ENCODE assay signal across 21 mouse cellular contexts in the genomic region with DNA sequence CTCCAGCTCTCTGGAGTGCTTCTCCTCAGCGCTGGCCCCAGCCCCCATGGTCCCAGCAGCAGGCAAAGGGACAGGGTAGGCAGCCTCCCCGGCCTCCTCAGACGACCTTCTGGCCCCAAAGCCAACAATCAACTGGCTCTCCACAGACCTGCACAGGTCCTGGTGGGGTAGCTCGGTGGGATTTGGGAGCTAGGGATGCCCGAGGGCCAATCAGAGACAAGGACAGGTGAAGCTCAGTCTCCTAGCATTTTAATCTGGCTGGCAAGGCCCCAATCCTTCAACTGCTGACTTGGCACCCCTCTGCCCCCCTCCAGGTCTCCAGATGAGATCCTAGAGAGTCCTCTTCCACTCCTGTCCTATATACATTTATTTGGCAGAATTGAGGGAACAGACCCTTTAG. TPM values are rescaled to one million over a fixed set of nuclear protein-coding genes. Genes with fewer than 3 reads are reported as not detected.
DNase-seq lines count a peak whose midpoint lies in the region; ATAC-seq lines count a peak whose summit lies in the region.
"Had no signal": no experiment of that assay in that cellular context is flagged by ENCODE, and none has a peak within 500 bp of the region (broad histone marks: within the 10 kb centered on the region; RNA-seq: fewer than 3 reads in every experiment).

A gene (minus strand): TSS at position 212 of the 400 bp plus-strand sequence.

- peaks cover 34% of the 10 kb centered on the region for H3K27me3 ChIP-seq in embryonic facial prominence, embryonic 13.5 days
- H3K27me3 ChIP-seq in embryonic facial prominence, embryonic 10.5 days (replicated peaks; ENCODE audit: low read depth, poor library complexity, severe bottlenecking), result peaks cover 50% of the 10 kb centered on the region
- H3K27me3 ChIP-seq in hindbrain, embryonic 13.5 days, result peaks cover 41% of the 10 kb centered on the region
- peaks cover 36% of the 10 kb centered on the region for H3K27me3 ChIP-seq in hindbrain, embryonic 12.5 days
- H3K27me3 ChIP-seq in midbrain, embryonic 10.5 days (ENCODE audit: low read depth, poor library complexity, severe bottlenecking), result peaks cover 40% of the 10 kb centered on the region
- peaks cover 30% of the 10 kb centered on the region for H3K27me3 ChIP-seq in midbrain, embryonic 11.5 days (ENCODE audit: control insufficient read depth, insufficient read depth, low read length)
- H3K27me3 ChIP-seq in limb, embryonic 10.5 days (ENCODE audit: low read depth, poor library complexity, severe bottlenecking), result peaks cover 34% of the 10 kb centered on the region
- H3K27me3 ChIP-seq in heart, embryonic 10.5 days (ENCODE audit: insufficient read depth, poor library complexity, severe bottlenecking), result peaks cover 62% of the 10 kb centered on the region

- no peak for ATAC-seq in embryonic facial prominence, embryonic 13.5 days (ENCODE audit: insufficient number of reproducible peaks, insufficient read depth, low FRiP score, low TSS enrichment, low read depth)
- ATAC-seq in hindbrain, embryonic 13.5 days (ENCODE audit: low FRiP score), result no peak
- ATAC-seq in hindbrain, embryonic 12.5 days (ENCODE audit: low FRiP score), result no peak
- ATAC-seq in midbrain, embryonic 11.5 days (ENCODE audit: low FRiP score), result no peak
- ATAC-seq: CD4-positive, CD25-positive, alpha-beta regulatory T cell, adult 4 months; forebrain, embryonic 14.5 days had no signal

- no peak for DNase-seq in embryonic facial prominence, embryonic 10.5 days (ENCODE audit: low spot score)
- DNase-seq in midbrain, embryonic 10.5 days (ENCODE audit: low spot score), result no peak
- no peak for DNase-seq in midbrain, embryonic 11.5 days (ENCODE audit: low spot score, missing footprints)
- DNase-seq in limb, embryonic 10.5 days (ENCODE audit: low spot score), result no peak
- no peak for DNase-seq in heart, embryonic 10.5 days (ENCODE audit: low spot score)
- DNase-seq: adrenal gland, adult 8-10 months; adrenal gland, postnatal 36 days; B cell, adult 2 months; cerebellum, adult 2 months; cerebellum, postnatal 10 days; gastrocnemius, postnatal 36 days; heart, adult 11 months; heart, postnatal 10 days; heart, postnatal 4 days had no signal

- H3K9me3 ChIP-seq in embryonic facial prominence, embryonic 13.5 days, result no peaks in the 10 kb centered on the region
- no peaks in the 10 kb centered on the region for H3K9me3 ChIP-seq in embryonic facial prominence, embryonic 10.5 days
- no peaks in the 10 kb centered on the region for H3K9me3 ChIP-seq in hindbrain, embryonic 13.5 days
- H3K9me3 ChIP-seq in hindbrain, embryonic 12.5 days (replicated peaks), result no peaks in the 10 kb centered on the region
- H3K9me3 ChIP-seq in midbrain, embryonic 10.5 days (replicated peaks), result no peaks in the 10 kb centered on the region
- H3K9me3 ChIP-seq in midbrain, embryonic 11.5 days (ENCODE audit: control insufficient read depth, low read length), result no peaks in the 10 kb centered on the region
- H3K9me3 ChIP-seq in limb, embryonic 10.5 days (replicated peaks), result no peaks in the 10 kb centered on the region
- H3K9me3 ChIP-seq in heart, embryonic 10.5 days, result no peaks in the 10 kb centered on the region
- H3K9me3 ChIP-seq: G1E had no signal

- H3K4me3 ChIP-seq in embryonic facial prominence, embryonic 13.5 days, result no peak within 1 kb of the TSS
- no peak within 1 kb of the TSS for H3K4me3 ChIP-seq in embryonic facial prominence, embryonic 10.5 days
- no peak within 1 kb of the TSS for H3K4me3 ChIP-seq in hindbrain, embryonic 13.5 days
- no peak within 1 kb of the TSS for H3K4me3 ChIP-seq in hindbrain, embryonic 12.5 days
- no peak within 1 kb of the TSS for H3K4me3 ChIP-seq in midbrain, embryonic 10.5 days
- no peak within 1 kb of the TSS for H3K4me3 ChIP-seq in midbrain, embryonic 11.5 days (ENCODE audit: low read depth, low read length)
- no peak within 1 kb of the TSS for H3K4me3 ChIP-seq in limb, embryonic 10.5 days
- no peak within 1 kb of the TSS for H3K4me3 ChIP-seq in heart, embryonic 10.5 days

- H3K36me3 ChIP-seq in embryonic facial prominence, embryonic 13.5 days, result peaks cover 32% of the 10 kb centered on the region
- H3K36me3 ChIP-seq in embryonic facial prominence, embryonic 10.5 days (replicated peaks), result peaks cover 33% of the 10 kb centered on the region
- H3K36me3 ChIP-seq in hindbrain, embryonic 13.5 days, result peaks cover 28% of the 10 kb centered on the region
- H3K36me3 ChIP-seq in hindbrain, embryonic 12.5 days, result peaks cover 26% of the 10 kb centered on the region
- peaks cover 31% of the 10 kb centered on the region for H3K36me3 ChIP-seq in midbrain, embryonic 10.5 days
- no peaks in the 10 kb centered on the region; the same call in 1 of the 2 replicates for H3K36me3 ChIP-seq in midbrain, embryonic 11.5 days (ENCODE audit: control insufficient read depth, insufficient read depth, low read length)
- peaks cover 36% of the 10 kb centered on the region for H3K36me3 ChIP-seq in limb, embryonic 10.5 days
- peaks cover 23% of the 10 kb centered on the region for H3K36me3 ChIP-seq in heart, embryonic 10.5 days
- H3K36me3 ChIP-seq: G1E had no signal

- no peak within 1 kb of the TSS for H3K27ac ChIP-seq in embryonic facial prominence, embryonic 13.5 days
- no peak within 1 kb of the TSS; the same call in 1 of the 2 replicates for H3K27ac ChIP-seq in embryonic facial prominence, embryonic 10.5 days (replicated peaks)
- H3K27ac ChIP-seq in hindbrain, embryonic 13.5 days, result no peak within 1 kb of the TSS
- H3K27ac ChIP-seq in hindbrain, embryonic 12.5 days, result no peak within 1 kb of the TSS
- peak within 1 kb of the TSS; percentile 50; the same call in 1 of the 2 replicates for H3K27ac ChIP-seq in midbrain, embryonic 10.5 days (replicated peaks)
- no peak within 1 kb of the TSS for H3K27ac ChIP-seq in midbrain, embryonic 11.5 days (ENCODE audit: low read depth, low read length)
- H3K27ac ChIP-seq in limb, embryonic 10.5 days, result peak within 1 kb of the TSS; percentile 46; the same call in 1 of the 2 replicates
- H3K27ac ChIP-seq in heart, embryonic 10.5 days, result no peak within 1 kb of the TSS

- H3K4me1 ChIP-seq in embryonic facial prominence, embryonic 13.5 days, result peaks cover 23% of the 10 kb centered on the region
- H3K4me1 ChIP-seq in embryonic facial prominence, embryonic 10.5 days, result peaks cover 27% of the 10 kb centered on the region
- peaks cover 18% of the 10 kb centered on the region for H3K4me1 ChIP-seq in hindbrain, embryonic 13.5 days (replicated peaks)
- peaks cover 16% of the 10 kb centered on the region for H3K4me1 ChIP-seq in hindbrain, embryonic 12.5 days
- peaks cover 36% of the 10 kb centered on the region for H3K4me1 ChIP-seq in midbrain, embryonic 10.5 days
- peaks cover 14% of the 10 kb centered on the region for H3K4me1 ChIP-seq in midbrain, embryonic 11.5 days (ENCODE audit: control insufficient read depth, insufficient read depth, low read length)
- H3K4me1 ChIP-seq in limb, embryonic 10.5 days, result peaks cover 30% of the 10 kb centered on the region
- peaks cover 27% of the 10 kb centered on the region for H3K4me1 ChIP-seq in heart, embryonic 10.5 days

- WGBS in embryonic facial prominence, embryonic 13.5 days, result 39% methylated on average over 5 of the region's 5 CpGs
- WGBS in embryonic facial prominence, embryonic 10.5 days, result 45% methylated on average over 5 of the region's 5 CpGs
- 38% methylated on average over 5 of the region's 5 CpGs for WGBS in hindbrain, embryonic 13.5 days
- 43% methylated on average over 5 of the region's 5 CpGs for WGBS in hindbrain, embryonic 12.5 days
- WGBS in midbrain, embryonic 10.5 days, result 43% methylated on average over 5 of the region's 5 CpGs
- WGBS in midbrain, embryonic 11.5 days, result 40% methylated on average over 5 of the region's 5 CpGs
- WGBS in limb, embryonic 10.5 days, result 52% methylated on average over 5 of the region's 5 CpGs
- 41% methylated on average over 5 of the region's 5 CpGs for WGBS in heart, embryonic 10.5 days

- no peak within 1 kb of the TSS for H3K4me2 ChIP-seq in embryonic facial prominence, embryonic 13.5 days
- H3K4me2 ChIP-seq in hindbrain, embryonic 13.5 days, result no peak within 1 kb of the TSS
- H3K4me2 ChIP-seq in hindbrain, embryonic 12.5 days (replicated peaks), result no peak within 1 kb of the TSS
- no peak within 1 kb of the TSS for H3K4me2 ChIP-seq in midbrain, embryonic 11.5 days

- H3K9ac ChIP-seq in embryonic facial prominence, embryonic 13.5 days, result 0 out of 2 replicates have a peak within 1 kb of the TSS, but pooled peaks have one; percentile 32
- H3K9ac ChIP-seq in hindbrain, embryonic 13.5 days, result peak within 1 kb of the TSS; percentile 49
- no peak within 1 kb of the TSS for H3K9ac ChIP-seq in hindbrain, embryonic 12.5 days
- no peak within 1 kb of the TSS for H3K9ac ChIP-seq in midbrain, embryonic 11.5 days (ENCODE audit: low read length)

RNA-seq across cellular contexts. Expression of the gene that starts here (rescaled TPM):
- polyA plus RNA-seq in embryonic facial prominence, embryonic 13.5 days (2015; fragmentation: Nextera tagmentation; extraction: Ambion mirVana), result 1.2 and 2.0 TPM in 2 replicates
- 3.4 and 4.3 TPM in 2 replicates for polyA plus RNA-seq in embryonic facial prominence, embryonic 10.5 days (2016; fragmentation: Nextera tagmentation; extraction: Ambion mirVana)
- 1.8 TPM in 2 replicates for polyA plus RNA-seq in hindbrain, embryonic 13.5 days (2015; fragmentation: Nextera tagmentation; extraction: Ambion mirVana)
- 1.4 and 2.6 TPM in 2 replicates for polyA plus RNA-seq in hindbrain, embryonic 12.5 days (2016; fragmentation: Nextera tagmentation; extraction: Ambion mirVana)
- 3.2 and 3.6 TPM in 2 replicates for polyA plus RNA-seq in midbrain, embryonic 10.5 days (2016; fragmentation: Nextera tagmentation; extraction: Ambion mirVana)
- 1.1 and 1.4 TPM in 2 replicates for polyA plus RNA-seq in midbrain, embryonic 11.5 days (2014; fragmentation: Nextera tagmentation; extraction: Ambion mirVana)
- polyA plus RNA-seq in limb, embryonic 10.5 days (2016; fragmentation: Nextera tagmentation; extraction: Ambion mirVana), result 2.6 and 3.3 TPM in 2 replicates
- 1.2 and 3.2 TPM in 2 replicates for polyA plus RNA-seq in heart, embryonic 10.5 days (2016; fragmentation: Nextera tagmentation; extraction: Ambion mirVana)
- polyA plus RNA-seq: embryonic facial prominence, embryonic 11.5 days; G1E had no signal

Comparison
In these comparisons a context has a peak if more than half of its experiments do, and no peak if none do; other contexts are left out.
1. H3K27ac ChIP-seq: peak in midbrain, embryonic 10.5 days (single experiment) and limb, embryonic 10.5 days (single experiment); none in embryonic facial prominence, embryonic 13.5 days (single experiment), embryonic facial prominence, embryonic 10.5 days (single experiment), hindbrain, embryonic 13.5 days (single experiment), hindbrain, embryonic 12.5 days (single experiment), midbrain, embryonic 11.5 days (single experiment) and heart, embryonic 10.5 days (single experiment).
2. H3K9ac ChIP-seq: peak in embryonic facial prominence, embryonic 13.5 days (single experiment) and hindbrain, embryonic 13.5 days (single experiment); none in hindbrain, embryonic 12.5 days (single experiment) and midbrain, embryonic 11.5 days (single experiment).